Mouse (Mus musculus) lung, postnatal 25 days (tissue): ENCODE measurements around the gene Fars2.

Experiments
- DNase-seq: peaks from one replicate; pipeline ENCODE4 v3.0.0; 2022; ENCODE audit warnings: low spot score

The Fars2 gene

DNA sequence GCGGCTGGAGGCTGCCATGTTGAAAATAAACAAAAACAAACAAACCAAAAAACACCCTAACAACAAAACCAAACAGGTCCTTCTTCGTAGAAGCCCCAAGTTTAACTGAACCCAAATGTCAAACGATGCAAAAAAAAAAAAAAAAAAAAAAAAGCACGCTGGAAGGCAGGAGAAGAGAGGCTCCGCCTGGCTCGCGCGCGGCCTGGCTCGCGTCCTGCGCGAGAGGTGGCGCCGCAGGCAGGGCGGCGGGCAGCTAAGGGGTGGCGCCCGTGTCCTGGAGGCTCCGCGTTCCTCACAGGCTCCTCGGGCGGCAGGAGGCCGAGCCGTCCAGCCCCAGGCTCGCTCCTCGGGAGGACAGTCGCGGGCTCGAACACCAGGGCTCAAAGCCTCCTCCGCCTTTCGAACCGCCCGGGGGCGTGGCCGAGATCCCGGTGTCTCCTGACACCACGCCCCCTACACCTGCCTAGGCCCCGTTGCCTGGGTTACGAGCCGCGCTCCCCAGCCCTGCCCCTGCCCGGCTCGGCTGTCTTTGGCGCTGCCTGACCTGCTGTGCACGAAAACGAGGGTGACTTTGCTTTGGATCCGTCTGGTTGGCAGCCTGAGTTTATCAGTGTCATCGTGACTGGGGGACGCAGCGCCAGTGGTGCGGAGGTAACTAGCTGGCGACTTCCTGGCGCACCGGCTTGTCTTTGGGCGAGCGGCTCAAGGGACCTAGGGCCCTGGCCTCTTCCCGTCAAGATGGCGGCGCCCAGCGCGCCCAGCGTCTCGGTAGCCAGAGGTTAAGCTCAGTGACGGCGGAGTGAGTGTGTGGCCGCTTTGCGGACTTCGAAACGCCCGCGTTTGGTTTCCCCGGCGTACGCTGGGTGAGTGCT is at the start of gene Fars2, which contains the start of gene Lyrm4:
Fars2 (plus strand) TSS at position 270 of the 872 bp plus-strand sequence.
Lyrm4 (minus strand) TSS at position 384 of the 872 bp plus-strand sequence.
- DNase-seq = peak; percentile 97

DNA sequence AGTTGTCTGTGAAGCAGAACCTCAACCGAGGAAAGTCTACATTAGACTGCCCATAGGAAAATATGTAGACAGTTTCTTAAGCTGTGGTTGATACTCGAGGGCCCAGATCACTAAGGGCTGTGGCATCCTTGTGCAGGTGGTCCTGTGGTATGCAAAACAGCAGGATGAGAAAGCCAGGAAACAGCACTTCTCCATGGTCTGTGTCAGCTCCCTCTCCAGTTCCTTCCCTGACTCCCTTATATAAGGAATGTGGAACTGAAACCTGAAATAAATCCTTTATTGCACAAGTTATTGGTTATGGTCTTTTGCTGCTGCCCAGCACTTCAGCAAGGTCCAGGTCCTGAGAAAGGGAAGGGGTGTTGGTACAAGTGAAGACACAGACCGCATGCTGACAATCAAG is 42.7 kb upstream of the Fars2 start:
- DNase-seq = no peak

DNA sequence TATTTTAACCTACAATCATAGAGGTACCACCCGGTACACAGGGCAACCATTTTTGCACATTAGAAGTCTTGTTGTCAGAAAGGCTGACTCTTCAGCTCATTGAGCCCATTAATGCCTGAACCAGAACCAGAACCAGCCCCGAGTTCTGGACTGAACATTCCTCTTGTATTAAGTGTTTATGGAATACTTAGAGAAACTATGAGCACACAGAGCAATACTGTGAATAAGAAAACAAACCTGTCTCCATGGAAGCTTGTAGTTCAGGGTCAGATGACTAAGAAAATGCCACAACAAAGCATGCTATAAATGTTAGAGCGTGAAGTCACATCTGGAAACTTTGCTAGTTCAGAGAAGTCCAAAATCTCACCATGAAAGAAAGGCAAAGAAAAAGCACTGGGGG is 35.6 kb upstream of the Fars2 start:
- peak; percentile 24 for DNase-seq

DNA sequence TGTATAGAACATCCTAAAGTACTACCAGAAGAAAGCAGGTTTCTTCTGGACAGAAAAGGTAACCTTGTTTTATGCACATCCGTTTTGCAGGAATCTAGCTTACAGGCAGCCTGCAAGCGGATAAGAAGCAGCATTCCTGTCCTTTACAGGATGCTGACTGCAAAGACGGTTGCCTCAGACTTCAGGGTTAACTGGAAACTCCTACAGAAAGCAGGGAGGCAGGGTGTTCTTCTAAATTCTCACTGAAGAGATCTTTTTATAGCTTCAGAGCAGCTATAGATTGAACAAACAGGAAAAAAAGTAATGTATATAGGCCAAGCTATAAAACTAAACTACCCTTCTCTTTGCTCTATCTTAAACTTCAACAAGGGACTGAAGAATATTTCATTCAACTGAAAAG is 32.5 kb upstream of the Fars2 start:
- no peak for DNase-seq

DNA sequence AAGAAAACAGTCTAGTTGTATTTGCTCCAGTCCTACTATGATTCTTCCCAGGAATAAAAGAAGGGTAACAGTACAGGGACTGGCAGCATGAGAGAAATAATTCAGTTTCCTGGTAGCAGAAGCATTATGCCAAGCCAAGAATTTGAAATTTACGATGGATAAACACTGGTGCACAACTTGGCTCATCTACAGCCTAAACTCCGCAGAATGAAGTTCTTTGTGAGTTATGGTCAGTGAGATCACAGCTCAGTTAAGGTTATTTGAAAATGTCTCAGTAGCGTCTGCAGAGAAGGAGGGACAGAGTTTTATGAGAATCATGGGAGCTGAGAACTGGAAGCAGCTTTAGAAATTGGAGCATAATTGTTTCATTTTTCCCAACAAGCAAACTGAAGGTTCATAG is 31.2 kb upstream of the Fars2 start:
- DNase-seq = no peak

DNA sequence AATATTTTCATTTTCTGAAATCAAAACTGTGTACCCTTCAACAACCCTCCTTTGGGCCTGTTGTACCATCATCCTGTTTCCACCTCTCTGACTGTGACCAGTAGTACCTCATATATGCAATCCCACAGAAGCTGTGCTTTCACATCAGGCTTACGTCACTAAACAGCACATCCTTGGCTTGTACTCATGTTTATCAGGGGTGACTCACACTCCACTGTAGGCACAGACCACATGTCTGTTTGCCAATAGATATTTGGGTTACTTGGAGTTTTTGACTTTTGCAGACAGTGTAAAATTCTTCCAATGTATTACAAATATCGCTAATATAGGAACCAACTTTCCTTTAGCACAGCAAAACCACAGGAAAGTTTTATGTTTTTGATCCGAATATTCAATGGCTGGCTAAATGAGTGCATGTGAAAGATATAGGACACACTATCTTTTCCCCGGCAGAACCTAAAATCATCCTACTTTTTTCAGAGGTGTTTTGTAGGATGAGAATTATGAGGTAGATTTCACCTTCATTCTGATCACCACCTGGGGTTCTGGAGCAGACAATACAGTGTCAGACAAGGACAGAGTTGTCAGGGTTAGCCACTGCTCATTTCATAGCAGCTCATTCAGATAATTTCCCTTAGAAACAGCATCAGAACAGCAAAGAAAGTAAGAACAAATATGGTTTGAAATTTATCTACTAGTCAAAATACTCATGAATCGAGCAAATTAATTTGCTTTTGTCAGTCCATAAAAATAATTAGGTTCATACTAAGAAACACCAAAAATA is 30.4 kb upstream of the Fars2 start:
- DNase-seq = peak; percentile 49

DNA sequence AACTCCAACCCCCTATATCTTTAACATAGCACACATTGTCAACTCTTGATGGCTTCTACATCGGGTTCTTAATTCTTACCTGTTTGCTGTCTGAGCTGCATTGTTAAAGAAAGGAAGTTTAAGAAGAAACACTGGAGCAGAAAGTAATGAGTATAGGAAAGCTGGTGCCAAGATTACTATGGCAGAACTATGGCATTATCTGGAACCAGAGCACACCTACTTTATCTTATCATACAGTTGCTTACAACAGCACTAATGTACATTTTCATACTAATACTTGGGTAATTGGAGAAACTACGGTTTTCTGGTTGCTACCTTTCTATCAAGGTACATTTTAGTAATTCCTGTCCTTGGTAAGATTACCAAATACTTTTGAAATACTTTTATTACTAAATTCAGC is 29.8 kb upstream of the Fars2 start:
- DNase-seq = no peak

DNA sequence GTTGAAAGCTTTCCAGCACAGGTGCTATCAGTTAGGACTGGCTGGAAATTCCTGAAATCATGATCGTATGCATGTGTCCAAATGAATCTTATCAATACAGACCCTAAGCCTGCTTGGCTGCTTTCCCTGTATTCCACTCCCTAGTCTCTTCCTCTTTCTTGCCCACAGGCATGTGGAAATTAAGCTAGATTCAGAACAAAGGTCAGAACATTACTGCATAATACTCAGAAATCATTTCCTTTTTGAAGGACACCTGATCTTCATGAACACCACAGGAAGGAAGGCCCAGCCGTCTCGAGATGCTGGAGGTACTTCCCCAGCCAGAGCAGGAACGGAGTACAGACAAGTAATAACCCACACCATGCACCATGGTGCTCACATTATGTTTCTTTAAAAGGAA is 29.0 kb upstream of the Fars2 start:
- no peak for DNase-seq

DNA sequence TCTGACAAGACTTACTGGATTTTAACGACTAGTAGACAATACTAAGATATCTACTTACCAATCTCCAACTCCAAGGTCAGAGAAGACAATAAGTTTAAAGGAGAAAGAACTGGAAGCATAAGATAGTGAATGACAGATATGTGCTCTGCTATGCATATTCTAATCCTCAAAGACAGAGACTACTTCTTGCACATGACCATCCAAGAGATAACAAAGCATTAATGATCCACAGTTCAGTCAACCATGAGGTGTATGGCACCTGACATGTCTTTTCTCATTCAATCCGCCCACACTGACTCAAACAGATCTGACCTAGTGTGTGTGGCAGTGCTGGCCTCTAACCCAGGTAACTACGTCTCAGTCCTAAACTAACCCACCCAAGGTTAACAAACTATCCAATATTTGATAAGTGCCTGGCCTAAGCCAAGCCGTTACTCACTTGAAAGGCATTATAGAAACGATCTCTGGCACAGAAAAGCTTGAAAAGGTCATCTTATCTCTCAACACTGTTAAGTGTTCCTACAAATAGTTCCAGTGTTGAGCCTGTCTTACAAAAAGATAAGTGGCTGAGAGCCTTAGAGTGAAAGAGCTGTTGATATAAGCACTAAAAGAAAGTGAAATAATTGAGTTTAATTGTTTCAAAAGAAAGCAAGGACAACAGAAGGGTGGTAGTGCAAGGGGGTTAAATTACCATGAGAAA is 20.4 kb upstream of the Fars2 start:
- DNase-seq = no peak

DNA sequence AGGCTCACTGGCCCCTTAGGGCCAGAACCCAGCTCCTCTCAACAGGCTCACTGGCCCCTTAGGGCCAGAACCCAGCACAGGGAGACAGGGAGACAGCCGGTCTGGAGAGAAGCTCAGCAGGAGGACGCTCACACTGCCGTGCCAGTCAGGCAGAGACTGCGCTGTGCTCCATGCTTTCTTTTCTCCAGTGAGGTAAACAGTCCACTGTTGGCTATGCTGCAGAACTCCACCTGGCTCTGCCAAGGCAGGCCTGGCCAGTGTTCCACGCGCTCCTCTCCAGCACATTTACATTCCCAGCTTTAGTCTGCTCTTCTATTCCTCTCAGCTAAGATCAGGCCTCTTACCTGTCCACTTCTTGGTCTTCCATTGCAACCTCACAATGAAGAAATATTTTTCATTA is 11.6 kb upstream of the Fars2 start:
- DNase-seq = no peak

DNA sequence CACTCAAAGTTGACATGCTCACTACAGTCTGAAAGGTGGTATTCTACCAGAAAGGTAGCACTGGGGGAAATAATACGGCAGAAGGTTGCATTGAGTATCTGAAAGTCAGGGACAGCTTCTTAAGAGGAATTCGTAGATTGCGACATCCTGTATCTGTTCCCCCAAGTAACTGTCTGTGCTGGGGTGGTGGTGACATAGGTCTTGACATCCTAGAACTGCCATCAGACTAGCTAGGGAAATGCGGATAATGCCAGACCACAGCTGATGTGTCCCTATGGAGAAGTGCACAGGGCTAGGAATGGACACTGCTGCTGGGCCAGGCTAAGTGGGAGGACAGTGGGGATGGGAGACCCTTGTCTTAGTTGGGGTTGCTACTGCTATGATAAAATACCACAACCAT is 8.7 kb upstream of the Fars2 start:
- DNase-seq = no peak

DNA sequence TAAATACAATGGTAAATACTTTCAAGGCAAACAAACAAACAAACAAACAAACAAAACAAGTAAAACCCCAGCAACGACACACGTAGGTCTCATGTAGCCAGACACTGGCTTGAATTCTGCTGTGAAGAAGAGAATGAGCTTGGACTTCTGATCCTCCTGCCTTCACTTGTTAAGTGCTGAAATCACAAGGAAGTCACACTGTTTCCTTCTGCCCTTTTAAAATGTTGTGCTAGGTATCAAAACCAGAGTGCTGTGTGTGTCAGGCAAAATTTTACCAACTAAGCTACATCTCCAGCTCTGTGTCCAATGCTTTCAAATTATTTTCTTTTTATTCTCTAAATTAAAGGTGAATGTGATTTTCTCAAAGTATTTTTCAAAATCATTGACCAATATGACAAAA is 5.9 kb upstream of the Fars2 start:
- no peak for DNase-seq

DNA sequence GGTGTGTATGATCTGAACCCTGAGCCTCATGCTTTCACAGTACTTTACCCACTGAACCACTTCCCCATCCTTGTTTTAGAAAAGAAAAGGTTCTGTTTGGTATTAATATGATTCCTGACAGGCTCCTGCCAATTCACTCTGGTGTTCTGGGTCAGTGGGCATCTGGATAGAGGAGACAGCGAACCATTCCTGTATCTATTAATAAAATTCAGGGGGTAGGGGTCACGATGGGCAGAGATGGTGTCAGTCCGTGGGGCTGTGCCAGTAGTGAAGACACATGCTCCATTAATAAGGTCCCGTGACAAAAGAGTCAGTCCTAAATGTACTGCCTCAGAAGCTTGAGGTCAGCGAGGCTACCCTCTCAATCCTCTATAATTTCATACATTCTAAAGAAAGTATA is 4.0 kb upstream of the Fars2 start:
- no peak for DNase-seq

DNA sequence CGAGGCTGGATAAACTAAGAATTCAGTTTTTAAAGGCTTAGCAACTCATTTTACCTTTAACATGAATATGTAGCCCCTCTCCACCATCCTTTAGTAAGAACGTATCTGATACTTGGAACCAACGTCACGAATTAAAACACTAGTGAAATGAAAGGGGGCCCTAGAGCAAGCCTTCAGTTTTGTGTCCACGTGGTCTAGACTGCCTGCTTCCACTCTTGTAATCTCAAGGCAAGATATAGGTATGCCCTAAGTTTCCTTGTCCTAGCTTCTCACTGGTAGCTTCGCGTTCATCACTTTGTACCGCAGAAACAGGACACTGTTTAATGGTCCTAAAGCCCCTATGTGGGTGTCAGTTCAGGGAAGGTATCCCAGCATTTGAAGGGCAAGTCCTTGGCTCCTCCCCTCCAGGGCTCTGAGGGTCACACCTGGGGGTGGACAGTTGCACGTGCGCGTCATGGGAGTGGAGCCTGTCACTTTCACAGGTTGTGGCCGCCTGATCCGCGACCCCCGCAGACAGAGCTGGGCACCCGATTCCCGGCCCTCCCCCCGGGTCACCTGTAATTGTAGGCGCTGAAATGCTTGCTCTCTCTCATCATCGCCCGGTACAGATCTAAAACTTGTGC is 581 bp upstream of the Fars2 start:
- peak; percentile 13 for DNase-seq

DNA sequence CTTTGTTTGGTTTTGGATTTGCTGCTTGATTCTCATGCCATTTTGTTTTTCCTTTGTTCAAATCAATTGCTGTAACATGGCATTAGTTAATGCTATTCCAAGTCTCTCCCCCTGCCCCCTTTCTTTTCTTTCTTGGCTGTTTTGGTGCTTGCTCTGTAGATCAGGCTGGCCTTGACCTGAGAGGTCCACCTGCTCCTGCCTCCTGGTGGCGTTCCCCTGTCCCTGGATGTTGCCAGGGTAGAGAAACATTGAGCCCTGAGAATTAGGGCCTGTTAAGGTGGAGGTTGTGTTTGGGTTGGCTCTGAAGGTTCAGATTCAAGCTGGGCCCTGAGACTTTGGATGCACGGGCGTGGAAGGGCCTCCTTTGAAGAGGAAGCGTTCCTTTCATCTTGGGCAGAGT is 2.5 kb downstream of the Fars2 start:
- no peak for DNase-seq

DNA sequence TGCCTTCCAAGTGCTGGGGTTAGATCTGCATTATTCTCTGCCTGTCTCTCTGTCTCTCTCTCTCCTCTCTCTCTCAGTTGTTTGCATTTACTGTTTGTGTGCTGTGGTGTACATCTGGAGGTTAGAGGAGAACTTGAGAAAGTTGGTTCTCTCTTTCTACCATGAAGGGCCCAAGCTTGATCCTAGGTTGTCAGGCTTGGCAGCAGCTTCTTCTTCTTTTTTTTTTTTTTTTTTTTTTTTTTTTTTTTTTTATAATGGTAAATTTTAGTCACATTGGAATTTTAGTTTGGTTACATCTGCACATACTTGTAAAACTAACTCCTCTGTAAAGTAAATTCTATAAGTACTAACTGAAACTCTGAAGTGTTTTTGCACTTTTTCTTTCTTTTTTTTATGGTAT is 3.4 kb downstream of the Fars2 start:
- no peak for DNase-seq

DNA sequence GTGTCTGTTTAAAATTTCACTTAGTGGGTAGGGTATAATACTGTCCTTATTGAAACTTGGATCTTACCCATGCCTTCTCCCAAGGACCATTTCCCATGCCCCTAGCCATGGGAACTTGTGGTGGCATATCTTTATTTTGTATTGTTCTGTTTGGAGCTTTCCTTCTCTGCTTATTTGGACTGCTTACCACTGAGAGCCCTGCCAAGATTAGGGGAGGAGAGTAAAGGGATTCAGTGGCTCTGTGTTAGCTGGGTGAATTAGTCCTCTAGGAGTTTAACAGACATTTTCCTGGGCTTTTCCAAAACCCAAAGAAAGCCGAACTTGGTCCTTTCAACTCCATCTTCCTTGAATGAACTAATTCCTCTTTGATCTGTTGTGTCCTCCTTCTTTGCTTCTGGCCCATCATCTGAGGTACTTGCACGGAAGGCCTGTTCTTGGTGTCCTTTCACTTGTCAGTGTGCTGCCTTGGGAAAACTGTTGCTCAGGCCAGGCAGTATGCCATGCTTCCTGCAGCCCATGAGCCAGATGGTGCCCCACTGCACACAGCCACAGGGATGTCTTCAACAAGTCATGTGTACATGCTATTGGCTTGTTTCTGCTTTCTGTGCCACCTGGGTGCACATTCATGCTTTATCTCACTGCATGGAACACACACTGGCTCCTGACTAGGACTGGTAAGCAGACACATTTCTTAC is 12.3 kb downstream of the Fars2 start:
- DNase-seq = no peak

DNA sequence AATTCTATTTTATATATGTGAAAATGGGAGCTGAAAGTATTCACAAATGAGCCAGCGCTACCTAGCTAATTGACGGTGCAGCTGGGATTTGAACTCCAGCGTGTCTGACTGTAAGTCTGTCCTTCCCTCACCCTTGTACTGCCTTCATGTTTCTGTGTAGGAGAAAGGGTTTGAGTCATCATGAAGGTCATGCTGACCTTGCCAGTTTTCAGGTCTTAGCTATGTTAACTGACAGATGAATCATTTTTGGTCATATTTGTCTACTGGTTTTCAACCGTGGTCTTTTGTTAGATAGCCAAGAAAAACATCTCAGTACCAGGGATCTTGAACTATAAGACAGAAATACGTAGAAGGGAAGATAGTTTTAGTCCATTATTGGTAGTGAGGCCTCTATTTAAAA is 14.2 kb downstream of the Fars2 start:
- no peak for DNase-seq

DNA sequence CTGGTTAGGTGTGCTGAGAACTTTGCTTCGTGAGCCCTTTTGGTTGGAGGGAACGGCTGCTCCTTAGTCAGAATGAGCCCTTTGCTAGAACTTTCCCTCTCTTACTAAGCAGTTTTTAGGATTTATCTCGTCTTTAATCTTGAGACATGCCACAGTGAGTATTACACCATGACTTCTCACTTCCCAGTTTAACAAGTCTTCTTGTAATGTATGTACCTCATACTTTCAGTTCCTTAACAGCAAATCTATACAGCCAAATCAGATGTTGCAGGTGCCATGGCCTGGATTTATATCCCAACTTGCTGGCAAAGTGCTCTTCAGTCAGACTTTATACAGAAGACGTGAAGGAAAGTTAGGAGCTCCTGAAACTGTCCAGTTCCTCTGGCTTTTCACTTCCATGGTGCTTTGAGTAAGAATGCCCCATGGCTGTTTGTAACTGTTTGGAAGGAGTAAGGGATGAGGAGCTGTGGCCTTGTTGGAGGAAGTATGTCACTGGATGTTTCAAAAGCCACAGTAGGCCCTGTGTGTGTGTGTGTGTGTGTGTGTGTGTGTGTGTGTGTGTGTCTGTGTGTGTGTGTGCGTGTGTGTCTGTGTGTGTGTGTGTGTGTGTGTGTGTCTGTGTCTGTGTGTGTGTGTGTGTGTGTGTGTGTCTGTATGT is 14.9 kb downstream of the Fars2 start:
- DNase-seq = no peak

DNA sequence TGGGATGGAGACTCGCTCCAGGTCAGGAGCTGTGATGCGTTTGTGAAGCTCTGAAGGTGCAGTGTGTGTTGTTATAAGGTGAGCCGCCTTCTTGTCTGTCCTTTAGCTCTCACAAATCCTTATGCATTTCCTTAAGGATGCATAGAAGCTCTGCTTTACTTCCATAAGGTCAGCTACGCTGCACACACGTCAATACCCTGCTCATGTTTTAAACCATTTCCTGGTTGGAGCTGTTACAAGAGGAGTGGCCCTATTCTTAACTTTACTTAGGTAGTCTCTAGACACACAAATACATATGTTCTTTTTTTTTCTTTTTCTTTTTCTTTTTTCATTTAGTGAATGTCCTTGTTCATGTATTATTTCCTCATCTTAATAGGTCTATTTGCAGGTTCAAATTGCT is 22.5 kb downstream of the Fars2 start:
- DNase-seq = no peak
